8 mouse cellular contexts compared by ENCODE assay signal in genomic region chr3:89999090-89999489, GRCm38 (mm10). TPM values are rescaled to one million over a fixed set of nuclear protein-coding genes. Genes with fewer than 3 reads are reported as not detected.
DNase-seq lines count a peak whose midpoint lies in the region; ATAC-seq and TF ChIP-seq lines count a peak whose summit lies in the region.

No protein-coding gene starts in this region.

- ATAC-seq in frontal cortex, adult (ENCODE audit: low TSS enrichment): peak; percentile 32; the same call in 1 of the 2 replicates
- ATAC-seq in hindbrain, embryonic 16.5 days: peak; percentile 2; the same call in 1 of the 2 replicates
- ATAC-seq in midbrain, embryonic 11.5 days (ENCODE audit: low FRiP score): peak; percentile 58

- no peaks in the 10 kb centered on the region for H3K27me3 ChIP-seq in testis, adult 2 months (ENCODE audit: control insufficient read depth, insufficient read depth, low read length)
- H3K27me3 ChIP-seq in hindbrain, embryonic 16.5 days (replicated peaks; ENCODE audit: control insufficient read depth, insufficient read depth, low read length): no peaks in the 10 kb centered on the region
- no peaks in the 10 kb centered on the region for H3K27me3 ChIP-seq in midbrain, embryonic 11.5 days (ENCODE audit: control insufficient read depth, insufficient read depth, low read length)

- no peaks in the 10 kb centered on the region; the same call in 1 of the 2 replicates for H3K4me1 ChIP-seq in testis, adult 2 months (ENCODE audit: control insufficient read depth, insufficient read depth, low read length)
- H3K4me1 ChIP-seq in hindbrain, embryonic 16.5 days (ENCODE audit: control insufficient read depth, insufficient read depth, low read depth, low read length): peaks cover 13% of the 10 kb centered on the region
- no peaks in the 10 kb centered on the region; the same call in 1 of the 2 replicates for H3K4me1 ChIP-seq in midbrain, embryonic 11.5 days (ENCODE audit: control insufficient read depth, insufficient read depth, low read length)

- H3K36me3 ChIP-seq in testis, adult 2 months (ENCODE audit: control insufficient read depth, insufficient read depth, low read length): peaks cover 4% of the 10 kb centered on the region
- peaks cover 14% of the 10 kb centered on the region for H3K36me3 ChIP-seq in hindbrain, embryonic 16.5 days (ENCODE audit: control insufficient read depth, insufficient read depth, low read length)
- peaks cover 4% of the 10 kb centered on the region; the same call in 1 of the 2 replicates for H3K36me3 ChIP-seq in midbrain, embryonic 11.5 days (ENCODE audit: control insufficient read depth, insufficient read depth, low read length)

- no peak for DNase-seq in frontal cortex, postnatal 25 days (ENCODE audit: low spot score in 2 of 2)
- DNase-seq in testis, postnatal 14 days (ENCODE audit: low spot score): no peak
- no peak for DNase-seq in midbrain, embryonic 11.5 days (ENCODE audit: low spot score, missing footprints)
- no peak for DNase-seq in B cell, adult 2 months
- DNase-seq in cerebellum, adult 9-11 months: no peak

- peak overlapping the region; percentile 72 for H3K4me2 ChIP-seq in hindbrain, embryonic 16.5 days (ENCODE audit: low read length)
- peak overlapping the region; percentile 73 for H3K4me2 ChIP-seq in midbrain, embryonic 11.5 days

- peak overlapping the region; percentile 79 for H3K27ac ChIP-seq in testis, adult 2 months (ENCODE audit: control insufficient read depth, insufficient read depth, low read depth, low read length)
- H3K27ac ChIP-seq in hindbrain, embryonic 16.5 days (ENCODE audit: low read depth, low read length): peak overlapping the region; percentile 93
- H3K27ac ChIP-seq in midbrain, embryonic 11.5 days (ENCODE audit: low read depth, low read length): peak overlapping the region; percentile 46

- no peaks in the 10 kb centered on the region for H3K9me3 ChIP-seq in hindbrain, embryonic 16.5 days (ENCODE audit: control insufficient read depth, low read length)
- H3K9me3 ChIP-seq in midbrain, embryonic 11.5 days (ENCODE audit: control insufficient read depth, low read length): no peaks in the 10 kb centered on the region

- no peak for TF ChIP-seq CTCF in testis, adult 2 months (IDR thresholded peaks at IDR 0.05; ENCODE audit: control insufficient read depth, insufficient read depth, insufficient replicate concordance, low read depth, low read length)

- TF ChIP-seq POLR2A in testis, adult 2 months (IDR thresholded peaks at IDR 0.05; ENCODE audit: control insufficient read depth, low read depth, low read length): no peak

- peak overlapping the region; percentile 64 for H3K9ac ChIP-seq in hindbrain, embryonic 16.5 days (ENCODE audit: low read depth, low read length)
- H3K9ac ChIP-seq in midbrain, embryonic 11.5 days (ENCODE audit: low read length): peak overlapping the region; percentile 83

- WGBS in hindbrain, embryonic 16.5 days: 20% methylated on average over 8 of the region's 8 CpGs
- 22% methylated on average over 8 of the region's 8 CpGs for WGBS in midbrain, embryonic 11.5 days

- H3K4me3 ChIP-seq in testis, adult 2 months (ENCODE audit: control insufficient read depth, low read depth, low read length): peak overlapping the region; percentile 87
- H3K4me3 ChIP-seq in hindbrain, embryonic 16.5 days (ENCODE audit: low read length): peak overlapping the region; percentile 51
- H3K4me3 ChIP-seq in midbrain, embryonic 11.5 days (ENCODE audit: low read depth, low read length): peak overlapping the region; percentile 71

RNA-seq across cellular contexts. Expression of gene Hax1, which starts 0.5 kb away (rescaled TPM):
- polyA plus RNA-seq in testis, adult 2 months (2012; rRNA removed): 108 and 116 TPM in 2 replicates
- polyA plus RNA-seq in hindbrain, embryonic 16.5 days (2015; fragmentation: Nextera tagmentation; extraction: Ambion mirVana): 114 TPM in 2 replicates
- 173 and 176 TPM in 2 replicates for polyA plus RNA-seq in midbrain, embryonic 11.5 days (2014; fragmentation: Nextera tagmentation; extraction: Ambion mirVana)

RNA-seq across cellular contexts. Expression of gene Atp8b2, which starts 35.8 kb away (rescaled TPM):
- 26.9 and 39.9 TPM in 2 replicates for polyA plus RNA-seq in testis, adult 2 months (2012; rRNA removed)
- 15.1 and 15.5 TPM in 2 replicates for polyA plus RNA-seq in hindbrain, embryonic 16.5 days (2015; fragmentation: Nextera tagmentation; extraction: Ambion mirVana)
- polyA plus RNA-seq in midbrain, embryonic 11.5 days (2014; fragmentation: Nextera tagmentation; extraction: Ambion mirVana): 8.0 and 11.4 TPM in 2 replicates

RNA-seq across cellular contexts. Expression of gene 4933434E20Rik, which starts 52.3 kb away (rescaled TPM):
- 122 and 133 TPM in 2 replicates for polyA plus RNA-seq in testis, adult 2 months (2012; rRNA removed)
- 207 TPM in 2 replicates for polyA plus RNA-seq in hindbrain, embryonic 16.5 days (2015; fragmentation: Nextera tagmentation; extraction: Ambion mirVana)
- 207 and 227 TPM in 2 replicates for polyA plus RNA-seq in midbrain, embryonic 11.5 days (2014; fragmentation: Nextera tagmentation; extraction: Ambion mirVana)

RNA-seq across cellular contexts. Expression of gene Ubap2l, which starts 53.3 kb away (rescaled TPM):
- 200 and 234 TPM in 2 replicates for polyA plus RNA-seq in testis, adult 2 months (2012; rRNA removed)
- polyA plus RNA-seq in hindbrain, embryonic 16.5 days (2015; fragmentation: Nextera tagmentation; extraction: Ambion mirVana): 105 and 122 TPM in 2 replicates
- polyA plus RNA-seq in midbrain, embryonic 11.5 days (2014; fragmentation: Nextera tagmentation; extraction: Ambion mirVana): 209 and 218 TPM in 2 replicates

Comparison
In these comparisons a context has a peak if more than half of its experiments do, and no peak if none do; other contexts are left out.
1. ATAC-seq: peak in every context shown above with its lines; median percentile 58 in midbrain, embryonic 11.5 days; 32 in frontal cortex, adult; 2 in hindbrain, embryonic 16.5 days.